Mouse (Mus musculus): Measurements from ENCODE around the gene Oas1f.
"Not testable (repeated sequence)": the region's sequence is repeated elsewhere in the genome, so short reads cannot be mapped to it uniquely, and the experiment has no call there.

Gene Oas1f

DNA sequence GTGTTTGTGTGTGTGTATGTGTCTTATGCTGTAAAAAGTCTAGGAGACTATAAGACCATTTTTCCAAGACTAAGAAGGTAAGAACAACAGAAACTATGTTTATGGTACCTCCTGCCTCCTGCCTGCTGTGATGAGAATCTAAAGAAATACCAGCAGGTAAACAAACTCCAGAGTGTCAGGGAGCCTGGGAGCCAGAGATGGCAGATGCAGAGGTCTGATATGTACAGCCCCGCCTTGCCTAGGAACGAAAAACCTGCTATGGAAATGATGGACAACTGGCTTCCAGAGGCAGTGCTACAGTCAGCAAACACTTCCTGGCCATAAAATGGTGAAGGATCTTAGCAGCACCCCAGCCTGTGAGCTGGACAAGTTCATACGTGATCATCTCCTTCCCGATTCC, at the start of gene Oas1f:
Gene Oas1f, plus strand, starts transcription at position 301 of the 400 bp plus-strand sequence.
- DNase-seq (ENCODE audit: low read depth, low spot score): no peak

GRCm38 (mm10) chr5:120798147-120798546, 49.0 kb upstream of the Oas1f start:
- not testable (repeated sequence) for DNase-seq (ENCODE audit: low read depth, low spot score)

DNA sequence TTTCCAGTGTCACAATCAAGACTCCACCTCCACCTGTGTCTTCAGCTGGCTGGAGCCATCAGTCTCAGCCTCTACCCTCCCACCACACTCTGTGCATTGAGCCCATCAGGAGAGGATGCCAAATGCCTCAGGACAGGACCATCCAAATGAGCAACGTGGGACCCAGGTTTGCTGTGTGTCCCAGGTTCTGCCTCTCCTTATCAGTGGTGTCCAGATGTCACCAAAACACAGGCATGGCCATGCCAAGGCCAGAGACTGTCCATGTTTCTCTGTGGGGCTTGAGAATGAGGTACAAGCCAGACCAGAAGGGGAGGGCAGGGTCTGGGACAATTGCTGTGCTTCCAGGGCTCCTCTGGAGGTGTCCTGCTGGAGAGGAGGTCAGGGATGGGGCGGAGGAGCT, 48.2 kb upstream of the Oas1f start:
- DNase-seq (ENCODE audit: low read depth, low spot score): not testable (repeated sequence)

- DNase-seq (ENCODE audit: low read depth, low spot score): peak; percentile 61
Observed at GRCm38 (mm10) chr5:120803596-120803995, 43.6 kb upstream of the Oas1f start.

GRCm38 (mm10) chr5:120806458-120806857, 40.7 kb upstream of the Oas1f start:
- peak; percentile 85 for DNase-seq (ENCODE audit: low read depth, low spot score)

DNA sequence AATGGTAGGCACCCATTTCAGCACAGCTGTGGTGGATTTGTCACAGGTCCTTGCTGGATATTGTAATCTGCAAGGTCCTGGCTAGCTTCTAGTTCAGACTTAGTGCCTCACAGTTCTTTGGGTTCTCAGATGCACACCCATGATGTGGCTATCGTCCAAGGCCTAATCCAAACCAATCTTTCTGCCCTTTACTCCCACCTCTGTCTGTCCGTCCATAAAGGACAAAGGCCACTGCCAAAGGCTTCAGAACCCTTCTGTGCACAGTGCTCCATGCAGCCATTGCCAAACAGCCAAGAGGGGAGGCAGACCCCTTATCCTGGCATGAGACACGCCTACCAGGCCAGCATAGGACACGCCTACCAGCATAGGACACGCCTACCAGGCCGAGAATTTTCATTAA, 38.0 kb upstream of the Oas1f start:
- no peak for DNase-seq (ENCODE audit: low read depth, low spot score)

DNA sequence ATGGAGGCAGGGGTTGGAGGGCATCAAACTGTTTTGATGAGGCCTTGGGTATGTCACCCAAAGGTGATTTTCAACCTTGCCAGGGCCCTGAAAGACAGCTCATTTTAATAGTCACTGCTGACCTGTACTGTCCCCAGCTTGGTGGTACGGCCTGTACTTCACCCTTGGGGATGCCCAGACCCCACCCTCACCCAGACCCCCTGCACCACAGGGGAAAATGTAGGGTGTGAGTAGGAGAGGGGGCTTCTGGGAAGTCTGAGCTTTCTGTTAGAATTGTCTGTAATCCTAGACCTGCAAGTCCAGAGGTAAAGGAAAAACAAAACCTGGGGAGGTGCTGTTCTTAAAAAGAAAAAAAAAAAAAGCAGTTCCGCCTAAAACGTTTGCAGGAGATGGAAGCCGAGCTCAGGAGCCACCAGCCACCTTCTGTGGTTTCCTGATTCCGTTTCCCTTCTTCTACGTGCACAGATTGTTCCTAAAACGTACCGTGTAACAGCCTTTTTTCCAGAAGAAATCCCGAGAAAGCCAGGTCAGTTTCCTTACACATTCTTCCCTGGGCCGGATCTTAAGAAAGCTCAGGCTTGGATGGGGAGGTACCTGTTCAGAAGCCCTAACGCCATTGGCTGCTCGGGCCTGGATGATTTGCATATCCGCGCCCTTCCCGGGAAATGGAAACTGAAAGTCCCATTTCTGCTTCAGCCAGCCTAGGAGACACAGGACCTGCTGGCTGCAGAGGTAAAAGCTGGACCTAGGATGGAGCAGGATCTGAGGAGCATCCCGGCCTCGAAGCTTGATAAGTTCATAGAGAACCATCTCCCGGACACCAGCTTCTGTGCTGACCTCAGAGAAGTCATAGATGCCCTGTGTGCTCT, 35.0 kb upstream of the Oas1f start, which contains the start of gene Oas1c:
Gene Oas1c, minus strand, starts transcription at position 564 of the 869 bp plus-strand sequence.
- peak; percentile 99 for DNase-seq (ENCODE audit: low read depth, low spot score)

DNA sequence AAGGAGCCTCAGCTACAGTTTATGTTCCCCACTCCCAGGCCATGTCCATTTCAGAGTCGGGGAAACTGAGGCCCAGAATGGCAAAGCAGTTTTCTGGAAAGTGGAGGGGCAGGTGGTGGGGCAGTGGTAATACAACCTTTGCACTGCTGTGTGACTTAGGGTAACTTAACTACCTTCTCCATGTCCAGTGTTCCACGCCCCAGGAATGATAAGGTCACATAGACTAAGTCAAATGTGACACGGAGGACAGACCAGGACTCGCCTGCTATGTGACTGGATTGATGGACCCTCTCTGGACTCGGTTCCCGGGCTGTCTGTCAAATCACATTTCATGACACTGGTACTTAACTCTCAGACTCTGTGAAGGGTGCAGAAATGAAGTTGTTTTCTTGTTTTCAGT, 34.1 kb upstream of the Oas1f start:
- DNase-seq (ENCODE audit: low read depth, low spot score): peak; percentile 9

- DNase-seq (ENCODE audit: low read depth, low spot score): peak; percentile 56
Observed at GRCm38 (mm10) chr5:120815949-120816348, 31.2 kb upstream of the Oas1f start.

DNA sequence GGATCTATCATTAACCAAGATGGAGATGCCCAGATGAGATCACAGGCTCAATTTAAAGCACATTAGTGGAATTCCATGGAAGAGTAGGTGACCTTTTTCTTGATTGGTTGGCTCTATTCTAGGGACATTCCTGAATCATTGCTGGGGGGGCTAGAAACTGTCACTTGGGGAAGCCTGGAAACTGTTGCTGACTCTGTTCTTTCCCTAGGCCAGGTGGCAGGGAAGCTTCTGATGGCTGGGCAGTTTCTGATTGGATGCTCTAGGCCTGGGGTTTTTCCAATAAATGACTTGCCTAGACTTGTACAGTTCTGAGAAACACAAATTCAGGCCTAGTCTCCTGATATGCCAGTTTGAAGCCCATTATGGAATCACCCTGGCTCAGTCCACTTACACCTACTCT, 28.2 kb upstream of the Oas1f start:
- no peak for DNase-seq (ENCODE audit: low read depth, low spot score)

DNA sequence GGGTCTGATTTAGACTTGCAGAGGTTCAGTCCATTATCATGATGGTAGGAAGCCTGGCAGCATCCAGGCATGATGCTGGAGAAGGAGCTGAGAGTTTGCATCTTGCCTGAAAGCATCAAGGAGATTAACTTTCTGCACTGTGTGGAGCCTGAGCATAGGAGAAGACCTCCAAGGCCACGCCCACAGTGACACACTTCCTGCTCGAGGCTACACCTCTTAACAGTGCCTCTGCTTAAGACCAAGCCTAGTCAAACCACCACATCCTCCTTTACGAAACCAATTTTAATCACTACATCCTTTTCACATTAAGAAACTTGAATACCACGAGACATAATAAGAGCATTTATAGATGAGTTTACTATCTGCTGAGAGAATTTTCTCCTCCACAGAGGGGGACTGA, 16.1 kb upstream of the Oas1f start:
- DNase-seq (ENCODE audit: low read depth, low spot score): no peak

GRCm38 (mm10) chr5:120833335-120834280, 13.6 kb upstream of the Oas1f start:
- no peak for DNase-seq (ENCODE audit: low read depth, low spot score)

DNA sequence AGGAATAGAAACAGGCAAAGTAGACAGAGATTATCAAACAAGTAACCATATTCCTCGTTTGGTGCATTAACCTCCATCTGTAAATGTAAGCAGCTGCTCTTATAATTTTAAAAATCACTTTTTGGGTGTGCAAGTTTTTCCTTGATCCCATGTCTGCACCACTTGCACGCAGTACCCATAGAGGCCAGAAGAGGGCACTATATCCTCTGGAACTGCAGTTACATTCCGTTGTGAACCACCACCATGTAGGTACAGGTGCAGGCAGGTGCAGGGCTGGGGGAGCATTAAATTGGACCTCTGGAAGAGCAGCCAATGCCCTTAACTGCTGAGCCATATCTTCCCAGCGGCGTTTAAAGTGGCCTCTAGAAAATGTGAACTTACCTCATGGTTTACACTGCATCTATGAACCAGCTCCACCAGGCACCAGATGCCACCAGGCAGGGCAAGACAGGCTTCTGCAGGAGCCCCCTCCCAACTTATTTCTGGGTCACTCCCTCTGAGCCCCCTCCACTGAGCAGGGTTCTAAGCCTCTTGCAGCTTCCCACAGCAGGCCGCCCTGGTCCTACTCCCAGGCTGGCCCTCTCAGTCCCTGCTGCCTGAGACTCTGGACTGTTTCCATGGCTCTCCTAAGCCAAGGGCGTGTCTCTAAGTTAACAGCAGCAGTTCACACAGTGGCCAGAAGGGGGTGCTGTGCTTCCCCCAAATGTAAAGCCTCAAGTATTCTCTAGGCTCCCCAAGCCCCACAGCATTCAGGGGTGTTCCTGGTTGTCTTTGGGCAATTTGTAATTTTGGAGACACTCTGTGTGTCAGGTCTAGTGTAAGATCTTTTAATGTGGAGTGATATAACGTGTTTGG, 10.2 kb upstream of the Oas1f start:
- peak; percentile 72 for DNase-seq (ENCODE audit: low read depth, low spot score)

DNA sequence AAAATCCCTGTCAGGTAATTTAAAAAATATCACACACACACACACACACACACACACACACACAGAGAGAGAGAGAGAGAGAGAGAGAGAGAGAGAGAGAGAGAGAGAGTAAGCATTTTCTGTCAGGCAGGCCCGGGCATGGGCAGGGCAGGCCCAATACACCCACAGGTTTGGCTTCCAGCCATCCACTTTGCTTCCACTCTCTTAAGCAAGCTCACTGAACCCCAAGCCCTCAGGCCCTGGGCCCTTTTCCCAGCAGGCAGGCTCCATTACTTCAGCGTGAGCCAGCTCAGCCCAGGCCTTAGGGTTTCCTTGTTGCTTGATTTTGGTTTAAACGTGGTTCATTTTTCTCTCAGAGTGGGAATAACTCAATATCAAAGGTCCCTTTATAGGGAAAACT, 2.5 kb upstream of the Oas1f start:
- DNase-seq (ENCODE audit: low read depth, low spot score): peak; percentile 85

- DNase-seq (ENCODE audit: low read depth, low spot score): peak; percentile 78
Observed at GRCm38 (mm10) chr5:120849601-120850136, 2.5 kb downstream of the Oas1f start.

DNA sequence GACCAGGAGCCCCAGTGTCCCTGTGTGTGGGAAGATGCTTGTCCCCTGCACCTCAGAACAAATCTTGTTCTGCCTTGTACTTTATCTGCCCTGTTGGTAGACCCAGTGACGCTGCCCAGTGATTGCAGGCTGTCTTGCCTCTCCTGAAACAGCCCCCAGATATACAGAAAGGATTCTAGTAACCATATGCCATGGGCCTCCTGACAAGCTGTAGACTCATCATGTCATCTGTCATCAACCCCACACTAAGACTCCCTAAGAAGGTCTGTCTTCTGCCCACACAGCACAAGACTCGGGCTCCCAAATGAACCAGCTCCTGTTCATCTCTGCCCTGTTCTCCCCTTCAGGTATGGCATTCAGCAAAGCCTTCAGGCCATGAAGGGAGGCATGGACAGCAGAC, 12.1 kb downstream of the Oas1f start:
- no peak for DNase-seq (ENCODE audit: low read depth, low spot score)

DNA sequence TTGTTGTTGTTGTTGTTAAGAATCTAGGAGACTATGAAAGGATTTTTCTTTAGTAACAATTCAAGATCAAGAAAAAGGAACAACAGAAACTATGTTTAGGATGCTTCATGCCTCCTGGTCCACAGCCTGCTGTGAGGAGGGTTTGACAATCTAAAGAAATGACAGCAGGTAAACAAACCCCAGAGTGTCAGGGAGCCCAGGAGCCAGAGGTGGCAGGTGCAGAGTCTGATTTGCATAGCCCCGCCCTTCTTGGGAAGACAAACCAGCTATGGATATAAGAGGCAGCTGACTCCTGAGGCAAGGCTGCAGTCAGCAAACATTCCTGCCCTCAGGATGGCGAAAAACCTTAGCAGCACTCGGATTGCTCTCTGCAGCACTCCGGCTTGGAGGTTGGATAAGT, 14.0 kb downstream of the Oas1f start, which contains the start of gene Oas1h:
Gene Oas1h, plus strand, starts transcription at position 301 of the 400 bp plus-strand sequence.
- no peak for DNase-seq (ENCODE audit: low read depth, low spot score)

GRCm38 (mm10) chr5:120865336-120865860, 18.2 kb downstream of the Oas1f start:
- peak; percentile 56 for DNase-seq (ENCODE audit: low read depth, low spot score)

- DNase-seq (ENCODE audit: low read depth, low spot score): no peak
Observed at GRCm38 (mm10) chr5:120869436-120870015, 22.4 kb downstream of the Oas1f start.

GRCm38 (mm10) chr5:120870081-120870480, 22.9 kb downstream of the Oas1f start:
- no peak for DNase-seq (ENCODE audit: low read depth, low spot score)
